Mouse (Mus musculus) embryonic facial prominence, embryonic 11.5 days (tissue): ENCODE data around the gene Scn5a. TPM values are rescaled to one million over a fixed set of nuclear protein-coding genes. Genes with fewer than 3 reads are reported as not detected.

Experiments used
- ATAC-seq: fragments of 200-750 bp; cut with Nextera tagmentation; replicated peaks from 2 replicates; pipeline ENCODE4 v1.8.0; 2017; ENCODE audit warnings: low read depth; ENCODE audit not compliant: insufficient number of reproducible peaks, low FRiP score, low TSS enrichment
- DNase-seq: peaks from one replicate; pipeline ENCODE4 v3.0.0-alpha.2; 2015; ENCODE audit warnings: low spot score
- H3K27ac ChIP-seq: fragments of 300-500 bp; sonication (generic); replicated peaks from 2 replicates; pipeline ENCODE4 v1.5.1; 2014; ENCODE audit warnings: mild to moderate bottlenecking, low read depth, low read length, control low read depth
- H3K27me3 ChIP-seq: fragments of 300-500 bp; sonication (generic); 2 replicates; pipeline ENCODE4 v1.6.1; 2014; ENCODE audit warnings: mild to moderate bottlenecking, low read length, moderate library complexity, mixed read lengths; ENCODE audit not compliant: control insufficient read depth, insufficient read depth
- H3K36me3 ChIP-seq: fragments of 300-500 bp; sonication (generic); replicated peaks from 2 replicates; pipeline ENCODE4 v1.6.1; 2014; ENCODE audit warnings: low read depth, mild to moderate bottlenecking, low read length, moderate library complexity, mixed read lengths; ENCODE audit not compliant: control insufficient read depth, insufficient read depth
- H3K4me1 ChIP-seq: fragments of 300-500 bp; sonication (generic); 2 replicates; pipeline ENCODE4 v1.6.1; 2014; ENCODE audit warnings: low read length, mixed read lengths; ENCODE audit not compliant: control insufficient read depth, insufficient read depth
- H3K4me2 ChIP-seq: fragments of 300-500 bp; sonication (generic); 2 replicates; pipeline ENCODE4 v1.6.1; 2014; ENCODE audit warnings: low read depth, mild to moderate bottlenecking, control low read depth, low read length, moderate library complexity
- H3K4me3 ChIP-seq: fragments of 300-500 bp; sonication (generic); 2 replicates; pipeline ENCODE4 v1.5.1; 2014; ENCODE audit warnings: low read depth, low read length, control low read depth
- H3K9ac ChIP-seq: fragments of 300-500 bp; sonication (generic); replicated peaks from 2 replicates; pipeline ENCODE4 v1.6.1; 2014; ENCODE audit warnings: mild to moderate bottlenecking, control low read depth, low read length
- H3K9me3 ChIP-seq: fragments of 300-500 bp; sonication (generic); replicated peaks from 2 replicates; pipeline ENCODE4 v1.6.1; 2016; ENCODE audit warnings: mild to moderate bottlenecking, low read length, inconsistent platforms, mixed read lengths; ENCODE audit not compliant: control insufficient read depth
- WGBS: fragments of 180-500 bp; shearing (Covaris S2); extraction: QIAGEN DNeasy Blood & Tissue Kit; methylation state at CpG from one replicate; pipeline ENCODE4 v1.1.7; 2014; 5-methylcytosine and 5-hydroxymethylcytosine counted together
- polyA plus RNA-seq: library from polyadenylated mRNA; unstranded; fragments of >200 nt; fragmentation: Nextera tagmentation; extraction: Ambion mirVana; gene quantifications from 2 replicates; pipeline ENCODE4 v1.2.1, GENCODE M21; 2014

The Scn5a gene
- 0.52 and 0.61 TPM in 2 replicates for polyA plus RNA-seq

GRCm38 (mm10) chr9:119578636-119579438 is at the start of gene Scn5a:
Gene Scn5a, minus strand, starts transcription at chr9:119579016.
- ATAC-seq, result peak; percentile 47; the same call in 1 of the 2 replicates

GRCm38 (mm10) chr9:119627227-119627626 is 48.4 kb upstream of the Scn5a start:
- Histone ChIP-seq H3K4me1 (peaks cover 3% of the 10 kb centered on the region), H3K27ac (no peak overlapping the region), H3K4me3 (no peak overlapping the region), H3K9me3 (no peaks in the 10 kb centered on the region), H3K36me3 (no peaks in the 10 kb centered on the region), H3K4me2 (no peak overlapping the region), H3K9ac (no peak overlapping the region), H3K27me3 (no peaks in the 10 kb centered on the region)
- WGBS, result 85% methylated on average over 6 of the region's 6 CpGs
- no peak for DNase-seq
- ATAC-seq, result no peak

More at GRCm38 (mm10) chr9:119578636-119579438, at the start of gene Scn5a:
- 2% methylated on average over 47 of the region's 99 CpGs for WGBS
- H3K27ac ChIP-seq, result no peak within 1 kb of the TSS
- H3K9ac ChIP-seq, result peak within 1 kb of the TSS; percentile 53
- peak within 1 kb of the TSS; percentile 48 for H3K4me3 ChIP-seq
- peaks cover 51% of the 10 kb centered on the region for H3K27me3 ChIP-seq
- H3K36me3 ChIP-seq, result no peaks in the 10 kb centered on the region
- H3K9me3 ChIP-seq, result no peaks in the 10 kb centered on the region
- peak within 1 kb of the TSS; percentile 96 for H3K4me2 ChIP-seq
- peaks cover 6% of the 10 kb centered on the region for H3K4me1 ChIP-seq
- DNase-seq, result peak; percentile 55

- no peak for ATAC-seq
- H3K9me3 ChIP-seq, result no peaks in the 10 kb centered on the region
- no peaks in the 10 kb centered on the region for H3K4me1 ChIP-seq
Observed at GRCm38 (mm10) chr9:119624151-119624550, 45.3 kb upstream of the Scn5a start.

GRCm38 (mm10) chr9:119614798-119615197 is 36.0 kb upstream of the Scn5a start:
- Histone ChIP-seq H3K9ac (no peak overlapping the region), H3K4me1 (no peaks in the 10 kb centered on the region), H3K4me3 (no peak overlapping the region), H3K36me3 (no peaks in the 10 kb centered on the region), H3K9me3 (no peaks in the 10 kb centered on the region), H3K27ac (no peak overlapping the region), H3K27me3 (no peaks in the 10 kb centered on the region), H3K4me2 (no peak overlapping the region)
- ATAC-seq (no peak), DNase-seq (no peak)
- 82% methylated on average over 6 of the region's 6 CpGs for WGBS

More at GRCm38 (mm10) chr9:119624151-119624550, 45.3 kb upstream of the Scn5a start:
- Histone ChIP-seq H3K27me3 (no peaks in the 10 kb centered on the region), H3K9ac (no peak overlapping the region), H3K4me3 (no peak overlapping the region), H3K36me3 (no peaks in the 10 kb centered on the region), H3K4me2 (no peak overlapping the region), H3K27ac (no peak overlapping the region)
- no peak for DNase-seq
- WGBS, result 81% methylated on average over 4 of the region's 4 CpGs

- ATAC-seq, result no peak
Observed at GRCm38 (mm10) chr9:119610563-119611166, 31.8 kb upstream of the Scn5a start.

GRCm38 (mm10) chr9:119606906-119607305 is 28.1 kb upstream of the Scn5a start:
- Histone ChIP-seq H3K9ac (no peak overlapping the region), H3K9me3 (no peaks in the 10 kb centered on the region), H3K27ac (no peak overlapping the region), H3K4me1 (no peaks in the 10 kb centered on the region), H3K4me3 (no peak overlapping the region), H3K27me3 (no peaks in the 10 kb centered on the region), H3K36me3 (no peaks in the 10 kb centered on the region), H3K4me2 (no peak overlapping the region)
- ATAC-seq (no peak), DNase-seq (no peak)
- WGBS, result 90% methylated on average over 5 of the region's 5 CpGs

More at GRCm38 (mm10) chr9:119610563-119611166, 31.8 kb upstream of the Scn5a start:
- Histone ChIP-seq H3K27me3 (no peaks in the 10 kb centered on the region), H3K9ac (no peak overlapping the region), H3K27ac (no peak overlapping the region), H3K4me2 (no peak overlapping the region), H3K9me3 (no peaks in the 10 kb centered on the region), H3K4me3 (no peak overlapping the region), H3K36me3 (no peaks in the 10 kb centered on the region), H3K4me1 (no peaks in the 10 kb centered on the region)
- 91% methylated on average over 7 of the region's 7 CpGs for WGBS
- no peak for DNase-seq

- H3K27me3 ChIP-seq, result no peaks in the 10 kb centered on the region
- DNase-seq (no peak), ATAC-seq (no peak)
- no peak overlapping the region for H3K27ac ChIP-seq
- no peaks in the 10 kb centered on the region for H3K36me3 ChIP-seq
- WGBS, result 62% methylated on average over 8 of the region's 8 CpGs
- H3K4me1 ChIP-seq, result no peaks in the 10 kb centered on the region
- no peak overlapping the region for H3K4me2 ChIP-seq
- no peaks in the 10 kb centered on the region for H3K9me3 ChIP-seq
- H3K9ac ChIP-seq, result no peak overlapping the region
- no peak overlapping the region for H3K4me3 ChIP-seq
Observed at GRCm38 (mm10) chr9:119604607-119605006, 25.8 kb upstream of the Scn5a start.

GRCm38 (mm10) chr9:119598501-119598900 is 19.7 kb upstream of the Scn5a start:
- Histone ChIP-seq H3K9ac (no peak overlapping the region), H3K4me3 (no peak overlapping the region), H3K4me1 (no peaks in the 10 kb centered on the region), H3K27me3 (no peaks in the 10 kb centered on the region), H3K27ac (no peak overlapping the region), H3K4me2 (no peak overlapping the region), H3K9me3 (no peaks in the 10 kb centered on the region), H3K36me3 (no peaks in the 10 kb centered on the region)
- DNase-seq, result no peak
- 86% methylated on average over 10 of the region's 10 CpGs for WGBS
- ATAC-seq, result no peak
